Mouse (Mus musculus): ENCODE data around the gene Ccdc63. TPM values are rescaled to one million over a fixed set of nuclear protein-coding genes. Genes with fewer than 3 reads are reported as not detected.
A peak's percentile ranks its signal among the peaks of the same experiment; 100 is the strongest.

The Ccdc63 gene
- total RNA-seq, 4 experiments from 2014 or later: 0.37 TPM; not detected in 3

DNA sequence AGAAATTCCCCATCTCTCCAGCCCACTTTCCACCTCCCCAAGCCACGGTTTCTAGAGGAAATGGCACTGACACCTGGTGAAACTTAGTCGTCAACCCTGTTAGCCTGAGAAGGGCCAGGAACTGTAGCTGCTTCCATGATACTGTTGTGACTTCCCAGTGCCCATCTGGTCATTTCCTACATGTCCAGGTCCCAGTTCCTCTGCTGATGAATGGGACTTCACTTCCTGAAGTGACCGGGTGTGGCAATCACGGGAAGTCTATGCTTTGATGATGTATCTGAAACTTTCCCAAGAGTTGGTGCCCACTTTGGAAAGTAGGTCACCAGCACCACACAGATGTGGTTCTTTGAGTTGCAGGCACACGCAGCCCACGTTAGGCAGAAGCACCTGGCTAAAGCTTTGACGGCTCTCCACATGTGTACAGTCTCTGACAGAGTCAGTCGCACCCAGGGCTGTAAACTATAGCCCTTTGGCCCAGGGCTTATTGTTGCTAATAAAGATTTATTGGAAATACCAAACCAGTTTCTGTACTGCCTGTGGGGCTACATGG lies 15.3 kb downstream of the Ccdc63 start:
- no peak for DNase-seq (ENCODE audit: low spot score)

- DNase-seq (ENCODE audit: low spot score): no peak
Observed at GRCm38 (mm10) chr5:122116243-122116642, 24.4 kb downstream of the Ccdc63 start.

DNA sequence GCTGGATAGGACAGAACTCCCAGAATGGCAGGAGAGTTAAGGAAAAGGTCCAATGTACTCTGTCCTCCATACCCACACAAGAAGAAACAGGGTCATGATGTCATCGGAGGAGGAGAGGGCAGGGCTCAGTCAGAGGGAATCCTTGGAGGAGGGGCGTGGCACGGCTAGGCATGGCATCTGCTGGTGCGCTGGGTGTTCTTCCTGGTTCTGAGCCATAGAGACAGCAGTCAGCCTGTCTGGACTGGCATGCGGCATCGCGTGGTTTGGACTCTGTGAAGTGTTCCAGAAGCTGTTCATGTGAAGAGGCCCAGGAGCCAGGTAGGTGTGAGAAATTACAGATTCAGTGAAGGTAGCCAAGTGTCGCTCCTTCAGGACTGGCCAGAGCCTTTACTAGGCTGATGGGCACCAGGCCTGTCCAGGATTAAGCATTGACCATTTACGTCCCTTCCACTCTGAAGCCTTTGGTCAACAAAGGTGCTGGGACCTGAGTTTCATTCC lies 25.3 kb downstream of the Ccdc63 start:
- DNase-seq (ENCODE audit: low spot score): no peak

GRCm38 (mm10) chr5:122114176-122114575 lies 26.4 kb downstream of the Ccdc63 start:
- DNase-seq (ENCODE audit: low spot score): no peak

DNA sequence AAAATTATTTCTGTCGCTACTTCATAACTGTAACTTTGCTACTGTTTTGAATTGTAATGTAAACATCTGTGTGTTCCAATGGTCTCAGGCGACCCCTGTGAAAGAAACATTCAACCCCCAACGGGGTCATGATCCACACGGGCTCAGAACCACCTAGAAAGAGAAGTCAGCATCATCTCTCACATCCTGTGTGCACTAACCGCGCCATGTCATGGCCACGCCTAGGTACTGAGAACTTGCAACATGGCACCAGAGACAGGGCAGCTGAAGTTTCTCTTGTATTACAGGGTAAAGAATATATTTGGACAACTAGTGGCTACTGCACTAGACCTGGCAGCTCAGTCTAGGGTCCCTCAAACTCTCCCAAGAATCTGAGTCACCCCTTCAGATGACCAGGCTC lies 27.2 kb downstream of the Ccdc63 start:
- DNase-seq (ENCODE audit: low spot score): no peak

- no peak for DNase-seq (ENCODE audit: low spot score)
Observed at GRCm38 (mm10) chr5:122111933-122112248, 28.7 kb downstream of the Ccdc63 start.

- DNase-seq (ENCODE audit: low spot score): no peak
Observed at GRCm38 (mm10) chr5:122111091-122111932, 29.3 kb downstream of the Ccdc63 start.

- no peak for DNase-seq (ENCODE audit: low spot score)
Observed at GRCm38 (mm10) chr5:122110625-122111024, 30.0 kb downstream of the Ccdc63 start.

DNA sequence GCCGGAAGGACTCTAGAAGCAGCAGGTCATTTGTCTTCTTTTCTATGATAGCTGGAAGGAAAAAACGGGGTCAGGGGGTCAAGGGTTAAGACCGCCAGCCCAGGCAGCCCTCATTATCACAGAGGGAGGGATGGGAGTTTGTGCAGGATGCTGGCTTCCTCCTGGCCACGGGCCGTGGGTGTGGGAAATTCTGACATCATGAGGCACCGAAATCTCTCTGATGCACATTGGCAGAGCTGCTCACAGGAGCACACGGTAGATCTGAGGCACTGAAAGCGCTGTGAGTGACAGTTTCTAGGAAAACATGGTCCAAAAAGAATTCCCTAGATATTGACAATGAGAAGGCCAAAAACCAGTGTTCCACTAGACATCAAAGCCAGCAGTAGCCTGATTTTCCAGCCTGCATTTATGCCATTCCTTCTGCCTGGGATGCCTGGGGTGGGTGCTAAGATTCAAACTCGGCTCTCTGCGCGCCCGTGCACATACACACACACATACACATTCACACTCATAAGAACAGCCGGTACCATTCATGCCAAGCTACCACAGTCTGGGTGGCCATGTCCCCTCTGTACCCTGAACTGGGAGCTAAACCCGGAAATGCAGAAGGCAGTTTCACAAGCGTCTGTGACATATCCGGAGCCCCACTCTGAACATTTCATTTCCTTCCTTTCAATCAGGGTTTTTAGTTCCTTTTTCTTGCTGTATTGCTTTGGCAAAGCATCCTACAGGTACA lies 31.1 kb downstream of the Ccdc63 start:
- no peak for DNase-seq (ENCODE audit: low spot score)

- no peak for DNase-seq (ENCODE audit: low spot score)
Observed at GRCm38 (mm10) chr5:122108104-122108503, 32.5 kb downstream of the Ccdc63 start.

GRCm38 (mm10) chr5:122106212-122106611 lies 34.4 kb downstream of the Ccdc63 start:
- no peak for DNase-seq (ENCODE audit: low spot score)

GRCm38 (mm10) chr5:122104981-122105380 lies 35.6 kb downstream of the Ccdc63 start:
- DNase-seq (ENCODE audit: low spot score): no peak

- no peak for DNase-seq (ENCODE audit: low spot score)
Observed at GRCm38 (mm10) chr5:122104201-122104600, 36.4 kb downstream of the Ccdc63 start.

GRCm38 (mm10) chr5:122103075-122103474 lies 37.5 kb downstream of the Ccdc63 start:
- no peak for DNase-seq (ENCODE audit: low spot score)

DNA sequence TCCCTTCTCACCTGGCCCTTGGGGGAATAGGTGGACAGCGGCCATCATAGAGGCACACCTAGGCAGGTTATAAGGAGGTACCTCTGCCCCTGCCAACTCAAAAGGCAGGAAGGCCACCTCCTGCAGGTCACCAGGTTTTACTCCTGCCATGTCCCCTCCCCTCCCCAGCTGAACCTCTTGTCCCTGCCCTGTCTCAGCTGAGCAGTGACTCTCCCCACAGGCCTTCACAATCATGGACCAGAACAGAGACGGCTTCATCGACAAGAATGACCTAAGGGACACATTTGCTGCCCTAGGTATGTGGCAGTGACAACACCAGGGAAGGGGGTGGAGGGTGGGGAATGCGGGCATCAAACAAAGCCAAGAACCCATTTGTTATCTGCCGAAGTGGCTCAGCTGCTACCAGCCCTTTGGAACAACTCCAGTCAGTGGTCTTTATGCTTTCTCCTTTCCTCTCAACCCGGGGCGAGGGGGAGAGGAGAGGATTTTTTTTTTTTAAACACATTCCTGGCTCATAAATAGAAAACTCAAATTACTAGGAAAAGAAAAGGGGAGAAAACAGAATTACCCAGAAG lies 38.1 kb downstream of the Ccdc63 start:
- no peak for DNase-seq (ENCODE audit: low spot score)

DNA sequence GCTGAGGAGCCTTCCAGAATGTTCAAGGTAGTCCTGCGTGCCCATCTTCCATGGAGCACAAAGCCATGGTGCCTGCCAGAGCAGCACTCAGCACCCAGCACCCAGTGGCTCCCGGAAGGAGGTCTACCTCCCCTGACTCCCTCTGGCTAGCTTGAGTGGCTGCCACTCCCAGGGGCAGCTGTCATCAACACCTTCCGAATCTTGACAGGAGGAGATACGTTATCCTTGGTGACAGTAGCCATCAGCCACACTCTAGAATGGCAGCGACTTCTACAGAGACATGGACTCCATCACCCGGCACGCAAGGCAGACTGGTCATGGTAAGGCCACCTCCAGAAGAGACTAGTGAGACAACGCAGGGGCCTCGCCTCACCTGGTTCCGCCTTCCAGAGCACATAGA lies 46.2 kb downstream of the Ccdc63 start:
- peak; percentile 65 for DNase-seq (ENCODE audit: low spot score)

DNA sequence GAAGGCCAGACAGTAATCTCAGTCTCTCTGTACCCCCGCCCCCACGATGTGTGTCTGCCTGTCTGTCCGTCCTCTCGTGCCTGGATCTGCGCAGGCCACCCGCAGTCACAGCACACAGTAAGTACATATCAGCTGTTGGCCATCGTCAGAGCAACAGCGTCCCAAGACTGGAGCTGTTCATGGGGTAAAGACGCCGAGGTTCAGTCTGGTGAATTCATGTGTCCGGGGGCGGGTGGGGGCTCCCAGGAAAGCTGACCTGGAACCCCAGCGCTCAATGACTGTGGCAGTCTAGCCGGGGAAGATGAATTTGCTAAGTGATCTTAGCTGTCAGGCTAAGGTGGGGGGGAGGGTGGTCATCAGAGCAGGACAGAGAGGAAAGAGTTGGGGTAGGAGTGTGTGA lies 46.9 kb downstream of the Ccdc63 start:
- DNase-seq (ENCODE audit: low spot score): no peak

GRCm38 (mm10) chr5:122092794-122093193 lies 47.8 kb downstream of the Ccdc63 start:
- peak; percentile 71 for DNase-seq (ENCODE audit: low spot score)

DNA sequence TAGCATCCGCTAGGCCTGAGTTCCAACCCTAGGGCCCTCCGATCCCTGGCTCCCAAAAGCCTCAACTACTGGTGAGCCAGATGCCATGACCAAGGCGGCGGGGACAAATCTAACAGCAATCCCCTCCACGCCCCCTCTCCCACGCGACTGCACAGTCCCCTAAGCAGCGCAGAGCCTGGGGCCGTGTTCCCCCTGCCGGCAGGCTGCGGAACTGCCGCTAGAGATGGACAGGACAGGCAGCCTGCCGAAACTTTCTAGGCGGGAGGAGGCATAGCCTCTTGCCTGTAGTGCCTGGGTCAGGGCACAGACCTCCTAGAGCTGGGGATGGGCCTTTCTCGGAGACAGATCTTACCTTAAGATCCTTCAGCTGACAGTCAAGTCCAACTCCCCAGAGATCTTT lies 49.6 kb downstream of the Ccdc63 start:
- DNase-seq (ENCODE audit: low spot score): no peak

- DNase-seq (ENCODE audit: low spot score): no peak
Observed at GRCm38 (mm10) chr5:122089664-122090063, 51.0 kb downstream of the Ccdc63 start.

DNA sequence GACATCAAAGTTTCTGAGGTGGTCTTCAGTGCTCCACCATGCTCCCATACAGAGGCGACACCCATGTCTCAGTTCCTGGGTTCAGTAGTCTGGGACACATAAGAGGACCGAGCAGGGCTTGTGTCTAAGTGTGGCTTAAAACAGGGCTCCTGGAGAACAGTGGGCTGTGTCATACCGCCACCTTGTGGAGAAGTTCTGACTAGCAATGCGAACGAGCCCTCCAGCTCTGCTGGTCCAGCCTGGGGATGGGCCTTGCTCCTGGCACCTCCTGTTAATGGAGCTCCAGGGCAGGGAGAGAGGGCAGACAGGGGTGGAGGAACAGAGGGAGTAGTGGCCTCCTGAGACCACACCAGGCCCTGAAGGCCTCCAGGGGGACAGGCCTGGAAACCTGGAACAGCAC lies 51.7 kb downstream of the Ccdc63 start:
- DNase-seq (ENCODE audit: low spot score): peak; percentile 82

DNA sequence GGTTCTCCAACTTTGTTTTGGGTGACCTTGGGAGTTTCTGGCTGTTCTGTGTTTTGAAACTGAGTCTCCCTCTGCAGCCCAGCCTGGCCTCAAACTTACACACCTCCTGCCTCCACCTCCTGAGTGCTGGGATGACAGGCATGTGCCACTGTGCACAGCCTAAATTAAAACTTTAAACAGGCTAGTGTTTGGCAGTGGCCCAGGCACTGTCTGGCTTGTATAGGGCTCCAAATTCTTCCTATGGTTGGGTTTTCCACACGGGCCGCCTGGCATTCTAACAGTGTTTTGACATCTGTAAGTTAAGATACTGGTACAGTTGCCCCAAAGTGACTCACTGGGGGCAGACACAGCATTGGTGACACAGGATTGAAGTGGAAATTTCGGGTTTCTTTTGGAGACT lies 54.5 kb downstream of the Ccdc63 start:
- no peak for DNase-seq (ENCODE audit: low spot score)
